Mouse (Mus musculus): Measurements from ENCODE around the gene Ndufaf8.

The Ndufaf8 gene

GRCm38 (mm10) chr11:120098588-120099511 is at the start of gene Ndufaf8, which contains the start of gene Tepsin:
Gene Ndufaf8 (plus strand): TSS chr11:120098928.
Gene Tepsin (minus strand): TSS chr11:120098731.
- peak; percentile 100 for DNase-seq (ENCODE audit: low spot score)

DNA sequence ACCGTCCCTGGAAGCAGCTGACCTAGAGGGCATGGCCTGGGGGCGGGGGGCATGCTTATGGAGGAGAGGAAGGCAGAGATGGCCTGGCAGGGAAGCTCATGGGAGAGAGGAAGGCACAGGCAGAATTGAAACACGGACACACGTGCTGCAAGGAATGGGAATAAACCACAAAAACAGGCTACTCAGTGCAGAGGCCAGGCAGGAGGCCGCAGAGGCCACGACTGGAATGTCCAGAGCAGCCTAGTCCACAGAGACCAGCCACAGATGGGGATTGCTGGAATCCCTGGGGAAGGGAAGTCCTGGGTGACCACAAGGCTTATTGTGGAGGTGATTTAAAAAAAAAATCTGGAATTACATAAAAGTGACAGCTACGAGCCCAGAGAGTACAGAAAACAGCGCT is 49.7 kb upstream of the Ndufaf8 start:
- DNase-seq (ENCODE audit: low spot score): no peak

- no peak for DNase-seq (ENCODE audit: low spot score)
Measured at GRCm38 (mm10) chr11:120051124-120051811, 47.5 kb upstream of the Ndufaf8 start.

- no peak for DNase-seq (ENCODE audit: low spot score)
Measured at GRCm38 (mm10) chr11:120052274-120052673, 46.5 kb upstream of the Ndufaf8 start.

GRCm38 (mm10) chr11:120053846-120054245 is 44.9 kb upstream of the Ndufaf8 start:
- DNase-seq (ENCODE audit: low spot score): no peak

DNA sequence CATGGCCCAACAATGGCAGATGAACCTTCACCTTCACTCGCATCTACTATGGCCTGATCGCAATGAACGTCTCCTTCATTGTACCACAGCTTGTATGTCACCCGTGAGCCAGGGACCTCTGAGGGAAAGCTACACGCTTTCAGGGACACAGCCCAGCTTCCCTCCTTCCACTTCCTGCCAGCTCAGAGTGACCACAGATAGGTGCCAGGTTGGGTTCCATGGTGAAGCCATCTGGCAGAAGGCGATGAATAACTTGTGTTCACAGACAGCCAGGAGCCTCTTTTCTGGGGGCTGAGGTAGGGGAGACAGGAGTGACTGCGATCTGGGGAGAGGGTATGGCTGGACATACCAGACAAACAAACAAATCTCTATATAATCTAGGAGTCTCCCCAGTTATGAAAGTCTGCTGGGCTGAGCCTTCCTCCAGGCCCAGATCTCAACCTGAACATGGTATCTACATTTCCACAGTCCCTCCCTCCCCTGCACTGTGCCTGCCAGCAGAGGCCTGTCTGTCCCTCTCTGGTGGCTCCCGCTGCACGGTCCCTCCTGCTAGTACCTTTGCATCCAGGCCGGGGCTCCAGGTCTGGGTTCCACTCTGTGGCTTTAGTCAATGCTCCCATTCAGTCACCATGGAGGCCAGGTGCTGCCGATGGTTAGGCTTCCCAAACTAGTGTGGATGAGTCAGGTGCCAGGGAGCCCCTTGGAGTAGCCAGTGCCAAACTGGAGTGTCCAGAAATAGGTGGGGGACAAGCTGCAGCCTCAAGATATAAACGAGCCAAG is 42.6 kb upstream of the Ndufaf8 start:
- DNase-seq (ENCODE audit: low spot score): no peak

- no peak for DNase-seq (ENCODE audit: low spot score)
Measured at GRCm38 (mm10) chr11:120060634-120061033, 38.1 kb upstream of the Ndufaf8 start.

DNA sequence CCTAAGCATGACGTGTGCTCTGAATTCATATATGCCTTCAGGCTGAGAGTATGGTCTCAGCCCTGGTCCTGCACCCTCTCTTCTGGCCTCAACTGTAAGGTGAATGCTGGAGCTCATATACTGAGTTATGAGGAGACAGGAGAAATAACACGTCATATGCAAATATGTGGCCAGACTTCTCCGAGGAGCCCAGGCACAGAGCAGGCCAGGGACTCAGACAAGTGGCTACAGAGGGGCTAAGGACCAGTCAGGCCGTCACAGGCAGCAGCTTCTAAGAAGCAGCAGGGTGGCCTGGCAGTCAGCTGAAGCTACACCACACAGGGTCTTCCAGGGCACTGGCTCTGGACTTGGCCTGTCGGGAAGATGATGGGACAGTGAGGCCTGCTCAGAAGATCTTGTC is 35.4 kb upstream of the Ndufaf8 start:
- DNase-seq (ENCODE audit: low spot score): no peak

DNA sequence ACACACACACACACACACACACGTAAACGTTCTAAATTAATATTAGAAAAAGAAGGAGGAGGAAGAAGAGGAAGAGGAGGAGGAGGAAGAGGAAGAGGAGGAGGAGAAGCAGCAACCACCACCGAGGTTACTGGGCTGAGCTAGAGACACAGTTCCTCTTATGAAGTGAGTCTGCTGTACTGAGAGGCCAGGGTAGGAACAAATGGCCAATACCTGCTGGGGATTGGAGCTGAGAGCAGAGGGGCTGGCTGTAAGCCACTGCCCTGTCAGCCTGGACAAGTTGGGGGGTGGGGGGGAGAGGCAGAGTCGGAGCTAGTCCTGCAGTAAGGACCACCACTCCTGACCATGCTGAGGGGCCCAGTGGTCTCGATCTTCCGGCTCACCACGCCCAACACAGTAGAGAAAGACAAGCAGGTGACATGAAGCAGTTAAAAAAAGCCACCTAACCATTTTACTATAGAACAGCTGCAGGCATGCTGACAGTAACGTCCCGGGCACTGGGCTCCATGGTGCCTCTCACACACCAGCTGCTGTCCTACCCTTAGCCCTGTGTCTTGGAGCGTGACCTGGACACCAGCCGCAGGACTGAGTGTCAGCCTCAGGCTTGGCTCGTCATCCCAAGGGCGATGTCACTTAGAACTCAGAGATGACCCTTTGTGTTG is 34.6 kb upstream of the Ndufaf8 start:
- no peak for DNase-seq (ENCODE audit: low spot score)

DNA sequence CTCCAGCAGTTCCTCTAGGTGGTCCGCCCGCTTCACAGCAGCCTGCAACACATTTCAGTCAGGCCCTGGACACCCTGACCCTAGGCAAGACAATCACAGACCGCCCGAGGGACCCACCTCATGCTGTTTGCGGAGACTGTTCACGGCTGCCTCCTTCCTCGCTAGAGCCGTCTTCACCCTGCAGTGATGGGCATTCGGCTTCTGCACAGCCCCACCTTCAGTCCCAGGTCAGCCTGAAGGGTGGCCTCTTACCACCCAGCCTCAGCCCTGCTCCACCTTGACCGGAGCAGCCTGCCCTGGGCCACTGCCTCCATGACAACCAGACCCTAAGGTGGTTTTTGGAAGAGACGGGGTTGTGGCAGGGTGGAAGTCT is 34.1 kb upstream of the Ndufaf8 start:
- no peak for DNase-seq (ENCODE audit: low spot score)

DNA sequence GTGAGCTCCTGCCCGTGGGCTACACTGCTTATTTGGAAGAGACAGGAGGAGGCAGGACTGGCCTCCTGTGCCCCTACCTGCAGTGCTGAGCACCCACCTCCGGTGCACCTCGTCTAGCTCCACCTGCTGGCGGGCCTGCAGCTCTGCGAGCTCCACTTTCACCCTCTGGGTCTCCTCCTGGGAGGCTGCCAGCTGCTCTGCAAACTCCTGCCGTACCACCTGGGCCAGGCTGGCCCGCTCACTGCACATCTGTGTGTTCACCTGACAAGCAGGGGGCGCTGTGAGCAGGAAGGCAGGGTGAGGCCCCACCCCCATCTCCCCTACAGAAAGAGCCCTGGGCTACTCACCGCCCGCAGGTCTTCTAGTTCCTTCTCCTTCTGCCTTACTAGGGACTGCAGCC is 33.4 kb upstream of the Ndufaf8 start:
- DNase-seq (ENCODE audit: low spot score): no peak

- no peak for DNase-seq (ENCODE audit: low spot score)
Measured at GRCm38 (mm10) chr11:120067834-120068233, 30.9 kb upstream of the Ndufaf8 start.

- no peak for DNase-seq (ENCODE audit: low spot score)
Measured at GRCm38 (mm10) chr11:120069261-120069660, 29.5 kb upstream of the Ndufaf8 start.

DNA sequence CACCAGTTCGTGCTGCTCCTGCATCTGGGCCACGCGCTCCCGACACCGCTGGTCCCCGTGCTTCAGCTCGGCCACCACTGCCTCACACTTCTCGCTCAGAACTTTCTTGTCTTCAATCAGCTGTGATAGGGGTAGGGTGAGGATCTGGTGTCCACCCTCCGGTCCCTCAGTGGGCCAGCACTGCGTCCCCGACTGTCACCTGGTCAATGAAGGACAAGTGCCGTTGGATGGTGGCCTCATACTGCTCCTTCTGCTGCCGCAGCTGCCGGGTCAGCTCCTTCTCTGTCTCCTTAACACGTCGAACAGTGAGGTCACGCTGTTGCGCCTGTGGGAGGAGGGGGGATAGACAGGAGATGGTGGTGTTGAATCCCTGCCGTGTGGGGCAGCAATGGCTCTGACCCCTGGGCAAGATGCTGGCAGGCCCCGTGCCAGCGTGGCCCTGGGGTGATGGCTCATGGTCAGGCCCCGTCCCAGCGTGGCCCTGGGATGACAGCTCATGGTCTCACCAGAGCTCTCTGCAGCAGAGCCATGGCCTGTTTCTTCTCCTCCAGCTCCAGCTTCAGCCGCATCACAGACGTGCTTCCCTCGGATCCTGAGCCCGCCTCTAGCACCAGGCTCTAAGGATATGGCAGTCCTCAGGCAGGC is 28.3 kb upstream of the Ndufaf8 start:
- no peak for DNase-seq (ENCODE audit: low spot score)

DNA sequence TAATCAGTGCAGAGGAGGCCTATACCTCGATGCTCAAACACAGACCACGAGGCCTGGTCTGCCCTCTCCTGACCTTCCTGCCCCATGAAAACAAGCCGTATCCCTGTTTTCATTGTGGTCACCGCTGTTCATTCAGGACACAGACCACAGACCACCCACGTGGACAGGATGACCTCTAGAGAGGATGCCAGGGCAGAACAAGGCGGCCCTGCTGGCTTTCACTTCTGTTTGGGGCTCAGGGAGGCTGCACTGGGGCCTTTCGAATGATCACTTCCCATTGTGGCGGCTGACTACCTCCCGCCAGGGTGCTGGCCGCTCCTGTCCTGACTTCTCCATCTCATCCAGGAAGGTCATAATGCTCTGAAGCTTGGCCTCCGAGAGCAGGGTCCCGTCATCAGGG is 27.7 kb upstream of the Ndufaf8 start:
- DNase-seq (ENCODE audit: low spot score): no peak

DNA sequence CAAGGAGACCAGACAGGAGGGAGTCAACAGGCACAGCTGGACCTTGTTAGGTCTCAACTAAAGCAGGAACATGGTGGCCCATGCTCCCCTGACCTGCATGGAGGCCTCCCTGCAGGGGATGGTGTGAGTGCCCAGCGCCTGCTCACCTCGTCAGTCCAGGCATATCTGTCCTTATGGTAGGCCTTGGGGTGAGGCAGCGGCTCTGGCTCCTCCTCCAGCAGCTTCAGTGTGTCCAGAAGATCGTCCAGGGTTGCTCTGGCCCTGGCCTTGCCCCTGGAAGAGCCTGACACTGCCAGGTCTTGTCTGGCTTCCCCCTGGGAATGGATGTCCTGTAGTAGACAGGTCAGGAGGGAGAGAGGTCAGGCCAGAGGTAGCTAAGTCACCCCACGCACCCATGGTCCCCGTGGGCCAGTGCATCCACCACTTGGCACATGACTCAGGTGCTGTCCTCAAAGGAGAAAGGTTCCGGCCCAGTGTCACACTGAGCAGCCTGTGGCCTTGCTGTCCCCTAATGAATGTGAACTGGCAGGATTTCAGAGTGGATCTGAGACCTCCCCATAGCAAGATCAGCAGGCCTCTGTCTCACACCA is 26.9 kb upstream of the Ndufaf8 start:
- DNase-seq (ENCODE audit: low spot score): no peak

GRCm38 (mm10) chr11:120072986-120073647 is 25.6 kb upstream of the Ndufaf8 start:
- DNase-seq (ENCODE audit: low spot score): no peak

GRCm38 (mm10) chr11:120076191-120076590 is 22.5 kb upstream of the Ndufaf8 start:
- DNase-seq (ENCODE audit: low spot score): no peak

- DNase-seq (ENCODE audit: low spot score): no peak
Measured at GRCm38 (mm10) chr11:120080282-120080681, 18.4 kb upstream of the Ndufaf8 start.

- DNase-seq (ENCODE audit: low spot score): peak; percentile 15
Measured at GRCm38 (mm10) chr11:120085891-120086627, 12.7 kb upstream of the Ndufaf8 start.

Data from ovary, postnatal 10 days (tissue).